Mouse (Mus musculus) heart, postnatal 0 days (tissue): ENCODE results near the gene Med19. TPM values are rescaled to one million over a fixed set of nuclear protein-coding genes. Genes with fewer than 3 reads are reported as not detected.

Experiments used
- ATAC-seq: fragments of 200-750 bp; cut with Nextera tagmentation; 2 replicates; pipeline ENCODE4 v1.8.0; 2017; ENCODE audit warnings: low read depth, moderate number of reproducible peaks, moderate library complexity; ENCODE audit not compliant: insufficient read depth
- DNase-seq: peaks from one replicate; pipeline ENCODE4 v3.0.0-alpha.2; 2016; ENCODE audit warnings: low spot score
- H3K27ac ChIP-seq: fragments of 300-500 bp; sonication (generic); 2 replicates; pipeline ENCODE4 v1.5.1; 2014; ENCODE audit warnings: low read depth, mild to moderate bottlenecking
- H3K27me3 ChIP-seq: fragments of 300-500 bp; sonication (generic); 2 replicates; pipeline ENCODE4 v1.6.1; 2014; ENCODE audit warnings: low read length, mixed read lengths; ENCODE audit not compliant: control insufficient read depth, insufficient read depth
- H3K36me3 ChIP-seq: fragments of 300-500 bp; sonication (generic); replicated peaks from 2 replicates; pipeline ENCODE4 v1.6.1; 2014; ENCODE audit warnings: low read length, mixed read lengths; ENCODE audit not compliant: control insufficient read depth, insufficient read depth
- H3K4me1 ChIP-seq: fragments of 300-500 bp; sonication (generic); 2 replicates; pipeline ENCODE4 v1.6.1; 2014; ENCODE audit warnings: antibody characterized with exemption; ENCODE audit not compliant: control insufficient read depth, insufficient read depth
- H3K4me2 ChIP-seq: fragments of 300-500 bp; sonication (generic); 2 replicates; pipeline ENCODE4 v1.6.1; 2014; ENCODE audit warnings: low read depth, mild to moderate bottlenecking, low read length, moderate library complexity
- H3K4me3 ChIP-seq: fragments of 300-500 bp; sonication (generic); 2 replicates; pipeline ENCODE4 v1.5.1; 2014; ENCODE audit warnings: low read depth, low read length
- H3K9ac ChIP-seq: fragments of 300-500 bp; sonication (generic); replicated peaks from 2 replicates; pipeline ENCODE4 v1.6.1; 2014; ENCODE audit warnings: low read depth, low read length, mixed read lengths
- H3K9me3 ChIP-seq: fragments of 300-500 bp; sonication (generic); replicated peaks from 2 replicates; pipeline ENCODE4 v1.6.1; 2016; ENCODE audit warnings: low read length; ENCODE audit not compliant: control insufficient read depth
- CTCF ChIP-seq: IDR thresholded peaks from 2 replicates; pipeline ENCODE4 v1.5.1; 2016; ENCODE audit warnings: antibody characterized with exemption, control low read depth, low read depth
- EP300 ChIP-seq: IDR thresholded peaks from 2 replicates; pipeline ENCODE4 v1.6.1; 2016; ENCODE audit warnings: antibody characterized with exemption, low read depth
- WGBS: fragments of 180-500 bp; shearing (Covaris S2); extraction: QIAGEN DNeasy Blood & Tissue Kit; methylation state at CpG from one replicate; pipeline ENCODE4 v1.1.7; 2014; 5-methylcytosine and 5-hydroxymethylcytosine counted together
- polyA plus RNA-seq: library from polyadenylated mRNA; unstranded; fragments of >200 nt; fragmentation: Nextera tagmentation; extraction: Ambion mirVana; gene quantifications from 2 replicates; pipeline ENCODE4 v1.2.1, GENCODE M21; 2015
- total RNA-seq: library from RNA; depleted of rRNA; stranded (reverse); fragments of >200 nt; gene quantifications from 2 replicates; pipeline ENCODE4 v1.2.3, GENCODE M21; 2014; ENCODE audit warnings: low replicate concordance

Med19 gene
- total and polyA plus RNA-seq, 2 experiments from 2014 or later: 15.9 to 41.5 TPM

GRCm38 (mm10) chr2:84655864-84656263 is 22.3 kb upstream of the Med19 start:
- DNase-seq: no peak
- 50% methylated on average over 1 of the region's 1 CpGs for WGBS

GRCm38 (mm10) chr2:84658806-84659205 is 19.4 kb upstream of the Med19 start, which contains the start of gene Btbd18:
Gene Btbd18, plus strand, starts transcription at chr2:84659079.
- Histone ChIP-seq H3K27ac (no peak within 1 kb of the TSS), H3K9ac (no peak within 1 kb of the TSS), H3K36me3 (no peaks in the 10 kb centered on the region), H3K4me2 (no peak within 1 kb of the TSS), H3K9me3 (no peaks in the 10 kb centered on the region), H3K27me3 (no peaks in the 10 kb centered on the region), H3K4me3 (no peak within 1 kb of the TSS), H3K4me1 (no peaks in the 10 kb centered on the region)
- WGBS: 92% methylated on average over 32 of the region's 32 CpGs
- TF ChIP-seq EP300 (no peak), CTCF (no peak)
- no peak for DNase-seq
- ATAC-seq: no peak

More at GRCm38 (mm10) chr2:84655864-84656263, 22.3 kb upstream of the Med19 start:
- H3K27ac ChIP-seq: no peak overlapping the region
- no peak for ATAC-seq
- no peak overlapping the region for H3K4me2 ChIP-seq
- no peaks in the 10 kb centered on the region for H3K27me3 ChIP-seq
- TF ChIP-seq EP300 (no peak), CTCF (no peak)
- H3K9me3 ChIP-seq: no peaks in the 10 kb centered on the region
- H3K4me3 ChIP-seq: no peak overlapping the region
- no peak overlapping the region for H3K9ac ChIP-seq
- H3K4me1 ChIP-seq: no peaks in the 10 kb centered on the region
- no peaks in the 10 kb centered on the region for H3K36me3 ChIP-seq

- no peaks in the 10 kb centered on the region for H3K36me3 ChIP-seq
- no peak overlapping the region for H3K4me3 ChIP-seq
- no peak overlapping the region for H3K4me2 ChIP-seq
- no peak overlapping the region for H3K27ac ChIP-seq
- WGBS: 53% methylated on average over 3 of the region's 3 CpGs
- no peaks in the 10 kb centered on the region for H3K4me1 ChIP-seq
- H3K9ac ChIP-seq: no peak overlapping the region
- no peaks in the 10 kb centered on the region for H3K9me3 ChIP-seq
- no peak for ATAC-seq
- H3K27me3 ChIP-seq: no peaks in the 10 kb centered on the region
- no peak for TF ChIP-seq EP300
- TF ChIP-seq CTCF: peak; percentile 76
- peak; percentile 65 for DNase-seq
These were observed 17.9 kb upstream of the Med19 start for GRCm38 (mm10) chr2:84660253-84660652.

GRCm38 (mm10) chr2:84662866-84663265 is 15.3 kb upstream of the Med19 start:
- H3K4me2 ChIP-seq: no peak overlapping the region
- H3K9ac ChIP-seq: no peak overlapping the region
- DNase-seq (no peak), ATAC-seq (no peak)
- H3K27me3 ChIP-seq: no peaks in the 10 kb centered on the region
- no peak overlapping the region for H3K27ac ChIP-seq
- no peaks in the 10 kb centered on the region for H3K4me1 ChIP-seq
- H3K4me3 ChIP-seq: no peak overlapping the region
- TF ChIP-seq EP300 (no peak), CTCF (peak; percentile 44)
- no peaks in the 10 kb centered on the region for H3K36me3 ChIP-seq
- 35% methylated on average over 2 of the region's 2 CpGs for WGBS
- no peaks in the 10 kb centered on the region for H3K9me3 ChIP-seq

GRCm38 (mm10) chr2:84666081-84666480 is 12.1 kb upstream of the Med19 start:
- H3K27me3 ChIP-seq: no peaks in the 10 kb centered on the region
- no peaks in the 10 kb centered on the region for H3K9me3 ChIP-seq
- H3K9ac ChIP-seq: no peak overlapping the region
- H3K4me3 ChIP-seq: no peak overlapping the region
- peak overlapping the region; percentile 70 for H3K27ac ChIP-seq
- 40% methylated on average over 12 of the region's 12 CpGs for WGBS
- H3K36me3 ChIP-seq: no peaks in the 10 kb centered on the region; the same call in 1 of the 2 replicates
- no peak for TF ChIP-seq EP300
- TF ChIP-seq CTCF: no peak
- DNase-seq: no peak
- H3K4me2 ChIP-seq: no peak overlapping the region
- H3K4me1 ChIP-seq: peaks cover 9% of the 10 kb centered on the region; the same call in 1 of the 2 replicates
- ATAC-seq: no peak
